Mouse (Mus musculus) left cerebral cortex, adult 6 months (tissue): ENCODE data around the gene 6720489N17Rik. TPM values are rescaled to one million over a fixed set of nuclear protein-coding genes. Genes with fewer than 3 reads are reported as not detected.

ENCODE experiments used
- long read RNA-seq, 2 experiments: library from polyadenylated mRNA; unstranded; transcript quantifications; one replicate each; pipeline ENCODE4 v2.0.0; 2019 to 2020
- polyA plus RNA-seq: library from polyadenylated mRNA; unstranded; fragments of <200 nt; fragmentation: Nextera tagmentation; gene quantifications from 2 replicates; pipeline ENCODE4 v1.2.3, GENCODE M21; 2021

The 6720489N17Rik gene
- 3.1 and 4.1 TPM in 2 replicates for polyA plus RNA-seq
- long read RNA-seq, experiment 1, transcript 6720489N17Rik-202 (3 exons, 2,640 nt): major isoform, 10 of 19 reads
- long read RNA-seq, experiment 1, partial matches to known transcripts: 0 of 19 reads
- long read RNA-seq, experiment 1, other reads (novel, unspliced or antisense): 5 of 19 reads
- long read RNA-seq, experiment 2, partial matches to known transcripts: 0 of 3 reads
- long read RNA-seq, experiment 2, other reads (novel, unspliced or antisense): 0 of 3 reads

DNA sequence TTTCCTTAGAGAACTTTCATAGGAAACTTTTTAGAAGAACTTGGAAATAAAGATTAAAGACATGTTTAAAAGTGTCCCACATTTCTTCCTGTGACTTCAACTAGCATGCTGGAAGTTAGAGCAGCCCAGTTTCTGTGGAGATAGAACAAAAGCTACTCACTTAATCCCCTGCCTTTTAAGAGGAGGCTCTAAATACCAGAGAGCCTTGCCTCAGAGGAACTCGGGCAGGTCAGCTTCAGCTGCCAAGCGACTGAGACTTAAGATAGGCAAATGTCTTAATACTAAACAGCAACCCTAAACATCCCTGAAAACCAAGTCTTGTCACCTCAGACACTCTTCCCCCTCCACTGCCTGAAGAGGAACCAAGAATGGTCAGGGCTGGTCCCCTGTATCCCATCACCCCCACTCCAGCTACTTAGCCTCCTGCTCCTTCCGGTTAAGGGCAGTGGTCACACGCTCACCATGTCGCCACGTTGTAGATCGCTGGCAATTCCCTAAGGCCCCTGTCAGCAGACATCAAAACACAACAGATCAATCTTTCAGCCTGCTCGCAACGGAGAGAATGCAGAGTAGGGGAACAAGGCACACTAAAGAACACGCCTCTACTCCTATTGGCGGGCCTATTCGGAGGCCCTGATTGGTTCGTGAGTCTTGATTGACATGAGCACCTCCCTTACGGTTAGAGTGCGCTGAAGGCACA, at the start of gene 6720489N17Rik:
Gene 6720489N17Rik (minus strand): TSS at position 606 of the 700 bp plus-strand sequence.

DNA sequence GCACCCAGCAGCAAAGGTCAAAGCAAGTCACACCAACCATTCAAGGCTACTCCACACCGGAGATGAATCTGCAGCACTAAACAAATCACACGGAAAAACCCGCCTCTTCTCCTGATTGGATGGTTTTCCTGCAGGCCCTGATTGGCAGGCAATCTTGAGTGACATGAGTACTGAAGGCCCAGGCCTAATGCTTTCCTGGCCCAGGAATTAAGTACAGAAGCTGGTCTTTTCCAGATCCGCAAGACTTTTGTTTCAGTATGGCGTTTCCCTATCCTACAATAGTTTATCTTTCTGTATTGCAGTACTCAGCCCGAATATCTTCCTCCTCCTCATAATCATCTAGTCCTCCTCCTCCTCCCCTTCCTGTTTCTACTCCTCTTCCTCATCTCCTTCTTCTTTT, 52.9 kb downstream of the 6720489N17Rik start, which contains the start of gene Zfp934:
Gene Zfp934 (minus strand): TSS at position 101 of the 400 bp plus-strand sequence.

DNA sequence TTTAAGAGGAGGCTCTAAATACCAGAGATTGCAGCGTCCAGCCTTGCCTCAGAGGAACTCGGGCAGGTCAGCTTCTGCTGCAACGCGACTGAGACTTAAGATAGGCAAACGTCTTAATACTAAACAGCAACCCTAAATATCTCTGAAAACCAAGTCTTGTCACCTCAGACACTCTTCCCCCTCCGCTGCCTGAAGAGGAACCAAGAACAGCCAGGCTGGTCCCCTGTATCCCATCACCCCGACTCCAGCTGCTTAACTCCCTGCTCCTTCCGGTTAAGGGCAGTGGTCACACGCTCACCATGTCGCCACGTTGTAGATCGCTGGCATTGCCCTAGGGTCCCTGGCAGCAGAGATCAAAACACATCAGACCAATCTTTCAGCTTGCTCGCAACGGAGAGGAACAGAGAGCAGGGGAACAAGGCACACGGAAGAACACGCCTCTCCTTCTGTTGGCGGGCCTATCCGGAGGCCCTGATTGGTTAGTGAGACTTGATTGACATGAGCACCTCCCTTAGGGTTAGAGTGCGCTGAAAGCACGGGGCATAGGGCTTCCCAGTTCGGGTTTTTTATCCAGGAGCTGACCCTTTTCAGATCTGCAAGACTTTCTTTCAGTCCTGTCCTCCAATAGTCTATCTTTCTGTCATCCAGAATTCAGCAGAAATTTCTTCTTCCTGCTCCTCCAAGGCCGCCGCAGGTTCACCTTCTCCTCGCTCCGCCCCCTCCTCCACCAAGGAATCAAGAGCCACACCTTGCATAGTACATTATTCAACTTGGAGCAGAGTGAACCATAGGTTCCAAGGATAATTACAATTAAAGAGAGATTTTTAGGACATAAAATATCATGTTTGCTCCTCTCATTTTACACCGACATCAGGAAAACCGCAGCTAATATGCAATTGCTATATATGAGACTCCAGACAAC, 65.5 kb downstream of the 6720489N17Rik start, which contains the start of gene Zfp935:
Gene Zfp935 (minus strand): TSS at position 323 of the 922 bp plus-strand sequence.

Other genes with a start within 250 kb of the 6720489N17Rik start
- 1.5 and 1.7 TPM in 2 replicates for gene Gm3604, start 241.0 kb downstream of the 6720489N17Rik start, polyA plus RNA-seq
- 5.7 and 6.0 TPM in 2 replicates for gene Gm49359, start 157.3 kb downstream of the 6720489N17Rik start, polyA plus RNA-seq
- gene Zfp935, start 65.7 kb downstream of the 6720489N17Rik start, polyA plus RNA-seq: not detected in 2 replicates
- 7.8 and 9.3 TPM in 2 replicates for gene Zfp934, start 53.0 kb downstream of the 6720489N17Rik start, polyA plus RNA-seq
- 14.4 and 14.7 TPM in 2 replicates for gene Platr25, start 136.5 kb upstream of the 6720489N17Rik start, polyA plus RNA-seq
- 4.1 and 5.8 TPM in 2 replicates for gene Gm5141, start 161.6 kb upstream of the 6720489N17Rik start, polyA plus RNA-seq
- gene Fbp2, start 234.2 kb upstream of the 6720489N17Rik start, polyA plus RNA-seq: 0.15 TPM in 1 of 2 replicates, not detected in the other